Mouse (Mus musculus): Measurements from ENCODE around the gene Park7. TPM values are rescaled to one million over a fixed set of nuclear protein-coding genes. Genes with fewer than 3 reads are reported as not detected.

Gene Park7
- total RNA-seq, 1 experiment, result 393 TPM

DNA sequence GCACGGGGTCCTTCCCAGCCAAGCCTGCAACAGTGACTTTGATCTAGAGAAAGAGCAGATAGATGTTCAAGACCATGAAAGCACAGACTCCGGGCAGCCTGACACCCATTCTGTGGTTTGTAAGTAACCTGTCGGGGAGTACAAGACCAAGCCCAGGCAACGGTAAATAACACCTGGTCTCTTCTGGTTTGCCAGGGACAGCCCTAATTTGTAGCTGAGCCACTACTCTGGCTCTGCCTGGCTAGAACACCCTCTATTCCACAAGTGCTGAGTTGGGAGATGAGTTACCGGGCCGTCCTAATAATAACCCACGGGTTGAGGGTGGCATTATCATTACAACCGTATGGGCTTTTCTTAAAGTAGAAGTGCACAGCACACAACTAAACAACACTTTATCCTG lies 7.1 kb downstream of the Park7 start:
- H3K36me3 ChIP-seq (ENCODE audit: control insufficient read depth, insufficient read depth, low read length, poor library complexity, severe bottlenecking), result peaks cover 43% of the 10 kb centered on the region
- no peak for TF ChIP-seq HCFC1 (IDR thresholded peaks at IDR 0.05; ENCODE audit: borderline replicate concordance, insufficient read depth, low read length)
- TF ChIP-seq ZNF384 (IDR thresholded peaks at IDR 0.05; ENCODE audit: low read depth, low read length), result no peak
- TF ChIP-seq ZC3H11A (IDR thresholded peaks at IDR 0.05; ENCODE audit: borderline replicate concordance, low read depth, low read length), result no peak
- TF ChIP-seq MAFK (IDR thresholded peaks at IDR 0.05; ENCODE audit: insufficient read depth, low read depth, low read length), result no peak
- TF ChIP-seq CHD2 (IDR thresholded peaks at IDR 0.05; ENCODE audit: low read depth, low read length), result no peak
- peaks cover 0 to 11% of the 10 kb centered on the region in 2 experiments; a peak in 2 of 4 replicates for H3K4me1 ChIP-seq (ENCODE audit: control insufficient read depth in 2 of 2, insufficient read depth in 2 of 2, low read length in 2 of 2, poor library complexity in 1 of 2)
- no peak overlapping the region for H3K4me3 ChIP-seq (ENCODE audit: insufficient read depth in 1 of 2, low read depth in 1 of 2, low read length in 2 of 2, poor library complexity in 1 of 2, severe bottlenecking in 1 of 2)
- H3K27ac ChIP-seq (ENCODE audit: insufficient read depth, low read depth, low read length, poor library complexity, severe bottlenecking), result no peak overlapping the region
- H3K9ac ChIP-seq (ENCODE audit: insufficient read depth, low read depth, low read length, poor library complexity, severe bottlenecking), result no peak overlapping the region
- no peaks in the 10 kb centered on the region for H3K9me3 ChIP-seq (ENCODE audit: control insufficient read depth, insufficient read depth, low read depth, low read length)
- no peak for DNase-seq (ENCODE audit: low read depth, low spot score)
- in situ Hi-C loops (cut with MboI; ENCODE audit: low sequenced_read_pairs in 2 of 2, unreplicated experiment in 2 of 2), result loop anchor here in 1 of 2 experiments (10.0 kb wide), 1 partner anchor 252 kb away; the partner anchor contains the start of gene Slc45a1

DNA sequence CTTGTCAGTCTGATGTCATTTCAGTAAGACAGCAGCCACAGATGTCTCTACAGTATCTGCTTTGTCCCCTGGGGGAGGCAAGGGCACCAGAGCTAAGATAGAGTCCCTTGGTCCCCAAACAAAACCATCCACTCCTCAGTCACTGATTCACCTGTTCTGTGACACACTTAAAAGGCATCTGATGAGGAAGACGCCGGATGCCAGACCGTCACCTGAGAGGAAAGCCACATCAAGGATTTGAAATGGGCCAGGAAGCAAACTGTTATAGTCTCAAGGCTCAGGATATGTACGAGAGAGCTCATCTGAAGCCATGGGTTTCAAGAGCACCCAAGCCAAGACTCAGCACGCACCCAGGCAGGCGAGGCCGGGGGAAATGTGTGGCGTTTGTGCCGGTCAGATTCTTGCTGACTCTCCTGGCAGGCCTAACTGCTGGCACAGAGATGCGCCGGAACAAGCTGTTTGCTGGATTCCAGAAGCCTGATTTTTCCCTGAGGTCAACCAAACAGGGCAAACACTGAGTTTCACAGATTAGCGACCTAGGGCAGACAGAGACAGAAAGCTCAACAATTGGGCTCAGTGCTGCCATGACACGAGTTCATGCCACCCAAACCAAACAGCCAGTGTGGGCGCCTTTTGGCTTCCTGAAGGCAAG lies 11.0 kb downstream of the Park7 start:
- no peak overlapping the region for H3K27ac ChIP-seq (ENCODE audit: insufficient read depth, low read depth, low read length, poor library complexity, severe bottlenecking)
- H3K9me3 ChIP-seq (ENCODE audit: control insufficient read depth, insufficient read depth, low read depth, low read length), result no peaks in the 10 kb centered on the region
- in situ Hi-C loops (cut with MboI; ENCODE audit: low sequenced_read_pairs in 2 of 2, unreplicated experiment in 2 of 2), result loop anchor here in 1 of 2 experiments (10.0 kb wide), 1 partner anchor 248 kb away; the partner anchor contains the start of gene Slc45a1
- H3K36me3 ChIP-seq (ENCODE audit: control insufficient read depth, insufficient read depth, low read length, poor library complexity, severe bottlenecking), result peaks cover 68% of the 10 kb centered on the region
- no peak for TF ChIP-seq HCFC1 (IDR thresholded peaks at IDR 0.05; ENCODE audit: borderline replicate concordance, insufficient read depth, low read length)
- TF ChIP-seq ZC3H11A (IDR thresholded peaks at IDR 0.05; ENCODE audit: borderline replicate concordance, low read depth, low read length), result no peak
- no peak for TF ChIP-seq ZNF384 (IDR thresholded peaks at IDR 0.05; ENCODE audit: low read depth, low read length)
- no peak for TF ChIP-seq MAFK (IDR thresholded peaks at IDR 0.05; ENCODE audit: insufficient read depth, low read depth, low read length)
- H3K9ac ChIP-seq (ENCODE audit: insufficient read depth, low read depth, low read length, poor library complexity, severe bottlenecking), result no peak overlapping the region
- H3K4me3 ChIP-seq (ENCODE audit: insufficient read depth in 1 of 2, low read depth in 1 of 2, low read length in 2 of 2, poor library complexity in 1 of 2, severe bottlenecking in 1 of 2), result no peak overlapping the region
- DNase-seq (ENCODE audit: low read depth, low spot score), result no peak
- peaks cover 2 to 22% of the 10 kb centered on the region in 2 experiments; a peak in 2 of 4 replicates for H3K4me1 ChIP-seq (ENCODE audit: control insufficient read depth in 2 of 2, insufficient read depth in 2 of 2, low read length in 2 of 2, poor library complexity in 1 of 2)

DNA sequence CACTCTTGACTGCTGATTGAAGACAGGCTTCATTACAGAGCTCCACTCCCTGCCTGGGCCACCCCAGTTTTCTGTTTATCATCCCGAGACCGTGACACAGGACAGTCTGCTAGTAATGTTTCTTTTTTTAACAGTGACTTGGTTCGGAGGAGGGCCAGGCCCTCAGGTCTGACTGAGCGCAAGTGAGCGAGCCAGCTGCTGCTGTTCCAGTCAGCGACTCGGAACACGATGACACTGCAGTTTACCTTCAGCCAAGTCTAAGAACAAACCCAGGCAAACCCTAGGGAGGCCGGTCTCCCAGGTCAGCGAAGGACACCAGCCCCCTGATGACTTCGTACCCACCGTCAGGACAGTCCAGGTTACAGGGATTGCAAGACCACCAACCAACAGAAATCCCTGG lies 12.2 kb downstream of the Park7 start:
- in situ Hi-C loops (cut with MboI; ENCODE audit: low sequenced_read_pairs in 2 of 2, unreplicated experiment in 2 of 2), result loop anchor here in 1 of 2 experiments (10.0 kb wide), 1 partner anchor 247 kb away; the partner anchor contains the start of gene Slc45a1

DNA sequence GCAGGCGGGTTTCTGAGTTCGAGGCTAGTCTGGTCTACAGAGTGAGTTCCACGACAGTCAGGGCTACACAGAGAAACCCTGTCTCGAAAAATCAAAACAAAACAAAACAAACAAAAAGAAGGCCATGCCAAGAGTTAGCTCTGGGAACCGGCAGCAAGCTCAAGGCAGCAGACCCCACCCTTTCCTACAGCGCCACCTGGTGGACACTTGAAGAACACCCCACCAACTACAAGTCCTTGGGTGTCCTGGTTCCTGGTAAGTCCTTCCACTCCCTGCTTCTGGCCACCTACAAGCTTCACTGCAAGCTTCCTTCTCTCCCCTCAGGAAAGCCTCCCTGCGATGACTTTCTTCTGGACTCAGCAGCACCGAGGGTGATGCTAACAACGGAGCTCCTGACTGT lies 12.6 kb downstream of the Park7 start:
- Histone ChIP-seq H3K9ac (ENCODE audit: insufficient read depth, low read depth, low read length, poor library complexity, severe bottlenecking) (peak overlapping the region; percentile 3; the same call in 1 of the 2 replicates), H3K9me3 (ENCODE audit: control insufficient read depth, insufficient read depth, low read depth, low read length) (no peaks in the 10 kb centered on the region), H3K4me3 (ENCODE audit: insufficient read depth in 1 of 2, low read depth in 1 of 2, low read length in 2 of 2, poor library complexity in 1 of 2, severe bottlenecking in 1 of 2) (no peak overlapping the region), H3K36me3 (ENCODE audit: control insufficient read depth, insufficient read depth, low read length, poor library complexity, severe bottlenecking) (peaks cover 68% of the 10 kb centered on the region), H3K4me1 (ENCODE audit: control insufficient read depth in 2 of 2, insufficient read depth in 2 of 2, low read length in 2 of 2, poor library complexity in 1 of 2) (peaks cover 2 to 23% of the 10 kb centered on the region in 2 experiments; a peak in 2 of 4 replicates), H3K27ac (ENCODE audit: insufficient read depth, low read depth, low read length, poor library complexity, severe bottlenecking) (peak overlapping the region; percentile 58; the same call in 1 of the 2 replicates)
- peak; percentile 90 for DNase-seq (ENCODE audit: low read depth, low spot score)
- TF ChIP-seq HCFC1 (IDR thresholded peaks at IDR 0.05; ENCODE audit: borderline replicate concordance, insufficient read depth, low read length) (no peak), CHD2 (IDR thresholded peaks at IDR 0.05; ENCODE audit: low read depth, low read length) (no peak), ZC3H11A (IDR thresholded peaks at IDR 0.05; ENCODE audit: borderline replicate concordance, low read depth, low read length) (no peak), MAFK (IDR thresholded peaks at IDR 0.05; ENCODE audit: insufficient read depth, low read depth, low read length) (no peak), ZNF384 (IDR thresholded peaks at IDR 0.05; ENCODE audit: low read depth, low read length) (no peak)
- in situ Hi-C loops (cut with MboI; ENCODE audit: low sequenced_read_pairs in 2 of 2, unreplicated experiment in 2 of 2), result loop anchor here in 1 of 2 experiments (10.0 kb wide), 1 partner anchor 247 kb away; the partner anchor contains the start of gene Slc45a1

More for the DNA sequence above, 12.2 kb downstream of the Park7 start:
- DNase-seq (ENCODE audit: low read depth, low spot score), result no peak
- H3K9me3 ChIP-seq (ENCODE audit: control insufficient read depth, insufficient read depth, low read depth, low read length), result no peaks in the 10 kb centered on the region
- no peak for TF ChIP-seq CHD2 (IDR thresholded peaks at IDR 0.05; ENCODE audit: low read depth, low read length)
- no peak for TF ChIP-seq ZNF384 (IDR thresholded peaks at IDR 0.05; ENCODE audit: low read depth, low read length)
- no peak for TF ChIP-seq ZC3H11A (IDR thresholded peaks at IDR 0.05; ENCODE audit: borderline replicate concordance, low read depth, low read length)
- TF ChIP-seq HCFC1 (IDR thresholded peaks at IDR 0.05; ENCODE audit: borderline replicate concordance, insufficient read depth, low read length), result no peak
- H3K36me3 ChIP-seq (ENCODE audit: control insufficient read depth, insufficient read depth, low read length, poor library complexity, severe bottlenecking), result peaks cover 69% of the 10 kb centered on the region
- no peak overlapping the region for H3K4me3 ChIP-seq (ENCODE audit: insufficient read depth in 1 of 2, low read depth in 1 of 2, low read length in 2 of 2, poor library complexity in 1 of 2, severe bottlenecking in 1 of 2)
- peak overlapping the region; percentile 58; the same call in 1 of the 2 replicates for H3K27ac ChIP-seq (ENCODE audit: insufficient read depth, low read depth, low read length, poor library complexity, severe bottlenecking)
- peaks cover 2 to 23% of the 10 kb centered on the region in 2 experiments; a peak in 2 of 4 replicates for H3K4me1 ChIP-seq (ENCODE audit: control insufficient read depth in 2 of 2, insufficient read depth in 2 of 2, low read length in 2 of 2, poor library complexity in 1 of 2)
- no peak overlapping the region for H3K9ac ChIP-seq (ENCODE audit: insufficient read depth, low read depth, low read length, poor library complexity, severe bottlenecking)
